Mouse (Mus musculus): ENCODE data around the gene Olfr995.

The Olfr995 gene

GRCm38 (mm10) chr2:85443539-85443938 lies at the start of gene Olfr995:
Gene Olfr995, minus strand, starts transcription at chr2:85443639.
- in situ Hi-C loops (cut with MboI, MseI), result loop anchor here (10.0 kb wide), 1 partner anchor 1271 kb away; no protein-coding TSS in a partner anchor

GRCm38 (mm10) chr2:85490396-85490795 lies 47.0 kb upstream of the Olfr995 start:
- in situ Hi-C loops (cut with MboI, MseI), result no loop called here

- in situ Hi-C loops (cut with MboI, MseI), result no loop called here
These were observed 23.4 kb upstream of the Olfr995 start for GRCm38 (mm10) chr2:85466801-85467325.

GRCm38 (mm10) chr2:85442546-85442945 lies 893 bp downstream of the Olfr995 start:
- in situ Hi-C loops (cut with MboI, MseI), result loop anchor here (10.0 kb wide), 1 partner anchor 1272 kb away; no protein-coding TSS in a partner anchor

GRCm38 (mm10) chr2:85436351-85436750 lies 7.1 kb downstream of the Olfr995 start, which contains the start of gene Olfr994:
Gene Olfr994, minus strand, starts transcription at chr2:85436451.
- in situ Hi-C loops (cut with MboI, MseI), result no loop called here

GRCm38 (mm10) chr2:85425893-85426292 lies 17.5 kb downstream of the Olfr995 start:
- in situ Hi-C loops (cut with MboI, MseI), result no loop called here

- in situ Hi-C loops (cut with MboI, MseI), result no loop called here
These were observed 28.7 kb downstream of the Olfr995 start, which contains the start of gene Olfr993 for GRCm38 (mm10) chr2:85414777-85415176. Gene Olfr993, minus strand, starts transcription at chr2:85414877.

GRCm38 (mm10) chr2:85409369-85409768 lies 34.1 kb downstream of the Olfr995 start, which contains the start of gene Olfr992:
Gene Olfr992, minus strand, starts transcription at chr2:85409469.
- in situ Hi-C loops (cut with MboI, MseI), result no loop called here
